Mouse (Mus musculus): ENCODE results near the gene Fam49a.
"Not testable (repeated sequence)": the region's sequence is repeated elsewhere in the genome, so short reads cannot be mapped to it uniquely, and the experiment has no call there.

The Fam49a gene

GRCm38 (mm10) chr12:12261987-12262971, at the start of gene Fam49a:
Fam49a (plus strand) TSS chr12:12262139.
- DNase-seq (ENCODE audit: extremely low spot score, low read depth, low spot score), result no peak

- DNase-seq (ENCODE audit: extremely low spot score, low read depth, low spot score), result no peak
These were observed 48.4 kb upstream of the Fam49a start for GRCm38 (mm10) chr12:12213536-12213935.

GRCm38 (mm10) chr12:12218947-12219346, 43.0 kb upstream of the Fam49a start:
- no peak for DNase-seq (ENCODE audit: extremely low spot score, low read depth, low spot score)

DNA sequence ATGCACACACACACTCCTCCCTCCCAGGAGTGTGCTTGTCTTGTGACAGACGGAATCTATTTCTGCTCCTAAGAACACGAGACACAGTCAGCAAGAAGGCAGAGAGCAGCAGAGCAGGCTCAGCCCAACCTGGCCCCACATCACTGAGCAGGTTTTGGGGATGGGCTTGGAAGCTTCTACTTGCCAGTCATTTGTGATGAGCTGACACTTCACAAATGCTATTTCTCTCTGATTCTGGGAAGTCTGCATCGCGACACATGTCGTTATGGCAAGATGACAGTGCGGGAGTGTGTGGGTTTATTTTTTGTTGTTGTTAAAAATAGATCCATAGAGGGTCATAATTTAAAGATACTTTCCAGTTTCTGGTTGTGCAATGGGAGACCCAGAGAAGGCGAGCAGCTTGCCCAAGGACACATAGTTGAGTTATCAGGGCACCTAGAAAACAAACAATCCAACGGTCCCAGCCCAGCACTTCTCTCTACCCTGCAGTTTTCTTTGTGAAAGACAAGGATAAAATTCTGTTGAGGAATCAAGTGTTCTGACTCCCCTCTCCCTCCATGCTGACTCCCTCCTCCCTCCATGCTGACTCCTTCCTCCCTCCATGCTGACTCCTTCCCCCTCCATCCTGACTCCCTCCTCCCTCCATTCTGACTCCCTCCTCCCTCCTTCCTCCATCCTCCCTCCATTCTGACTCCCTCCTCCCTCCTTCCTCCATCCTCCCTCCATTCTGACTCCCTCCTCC, 41.0 kb upstream of the Fam49a start:
- no peak for DNase-seq (ENCODE audit: extremely low spot score, low read depth, low spot score)

DNA sequence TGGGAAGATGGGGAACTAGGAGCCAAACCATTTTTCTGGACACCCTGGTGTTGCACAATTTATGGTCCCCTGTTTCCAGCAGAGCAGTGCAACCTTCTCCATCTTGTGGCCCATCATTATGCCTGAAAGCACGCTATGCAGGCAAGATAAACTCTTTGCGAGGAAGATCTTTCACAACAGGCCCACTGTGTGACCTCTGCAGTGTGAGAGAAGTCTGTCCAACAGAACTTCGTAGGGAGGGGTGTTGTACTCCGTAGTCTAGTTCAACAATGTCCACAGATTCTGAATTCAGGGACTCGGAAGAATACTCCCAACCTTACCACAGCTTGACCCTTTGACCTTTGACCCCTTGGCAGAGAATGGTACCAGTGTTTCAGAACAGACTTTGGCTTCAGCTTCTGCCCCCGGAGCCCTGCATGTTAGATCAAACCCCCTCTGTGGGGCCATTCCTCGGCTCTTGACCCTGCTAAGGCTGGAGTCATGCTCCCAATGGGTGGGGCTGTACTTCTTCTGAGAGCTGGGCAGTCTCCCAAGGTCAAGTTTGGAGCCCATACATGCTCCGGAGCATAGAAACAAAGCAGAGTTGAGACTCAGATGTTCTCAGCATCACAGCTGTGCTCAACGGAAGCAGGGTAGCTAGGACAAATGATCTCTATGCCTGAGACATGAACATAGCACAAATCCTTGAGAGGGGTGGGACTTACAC, 39.2 kb upstream of the Fam49a start:
- DNase-seq (ENCODE audit: extremely low spot score, low read depth, low spot score), result no peak

GRCm38 (mm10) chr12:12223336-12223735, 38.6 kb upstream of the Fam49a start:
- DNase-seq (ENCODE audit: extremely low spot score, low read depth, low spot score), result no peak

DNA sequence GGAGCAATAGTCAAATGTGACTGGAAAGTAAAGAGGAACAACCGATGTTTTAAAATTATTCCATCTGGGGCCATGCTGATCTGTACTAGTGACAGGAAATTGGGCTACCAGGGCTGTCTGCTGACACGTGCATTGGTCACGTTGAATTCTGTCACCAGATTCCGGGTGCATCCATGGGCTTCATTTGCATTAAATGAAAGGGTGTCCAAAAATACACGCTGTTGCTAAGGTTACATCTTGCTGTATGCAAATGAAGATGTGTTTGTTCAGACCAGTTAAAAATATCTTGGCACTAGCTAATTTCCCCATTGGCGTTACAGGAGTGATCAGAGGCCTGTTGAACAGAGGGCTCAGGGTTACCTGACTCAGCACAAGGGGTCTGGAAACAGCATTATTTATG, 36.2 kb upstream of the Fam49a start:
- DNase-seq (ENCODE audit: extremely low spot score, low read depth, low spot score), result no peak

DNA sequence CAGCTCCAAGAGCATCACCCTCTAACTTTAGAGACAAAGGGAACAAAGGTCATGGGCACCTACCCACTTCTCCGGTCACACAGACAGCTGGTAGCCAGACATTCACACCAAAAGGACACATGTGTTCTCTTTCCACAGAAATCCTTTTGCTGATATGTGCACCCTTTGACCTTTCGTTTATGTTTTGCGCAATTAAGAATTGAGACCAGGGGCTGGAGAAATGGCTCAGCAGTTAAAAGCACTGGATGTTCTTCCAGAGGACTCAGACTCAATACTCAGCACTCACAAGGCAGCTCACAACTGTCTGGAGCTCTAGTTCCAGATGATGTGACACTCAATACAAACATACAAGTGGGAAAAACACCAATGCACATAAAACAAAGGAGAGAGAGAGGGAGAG, 34.3 kb upstream of the Fam49a start:
- no peak for DNase-seq (ENCODE audit: extremely low spot score, low read depth, low spot score)

DNA sequence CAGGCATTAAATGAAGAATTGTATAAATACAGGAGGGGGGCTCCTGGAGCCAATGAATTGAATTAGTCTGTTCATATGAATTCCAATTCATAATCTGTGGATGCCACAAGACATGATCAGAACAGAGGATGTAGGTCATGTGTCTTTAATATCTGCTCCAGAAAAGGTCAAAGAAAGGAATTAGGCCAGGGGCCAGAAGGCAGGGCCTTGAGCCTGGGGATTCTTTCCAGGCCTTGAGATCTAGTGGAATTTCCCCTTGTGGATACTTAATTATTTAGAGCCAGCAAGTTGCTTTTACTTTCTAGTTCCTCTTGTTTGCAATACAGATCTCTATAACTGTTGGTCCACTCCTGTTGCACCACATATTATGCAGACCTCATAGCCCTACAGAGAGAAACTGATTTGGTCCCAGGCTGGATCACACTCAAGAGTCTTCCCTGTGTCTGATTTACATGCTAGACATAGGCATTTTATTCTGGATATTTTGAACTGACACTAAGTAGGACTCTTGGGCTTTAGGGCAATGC, 31.8 kb upstream of the Fam49a start:
- no peak for DNase-seq (ENCODE audit: extremely low spot score, low read depth, low spot score)

DNA sequence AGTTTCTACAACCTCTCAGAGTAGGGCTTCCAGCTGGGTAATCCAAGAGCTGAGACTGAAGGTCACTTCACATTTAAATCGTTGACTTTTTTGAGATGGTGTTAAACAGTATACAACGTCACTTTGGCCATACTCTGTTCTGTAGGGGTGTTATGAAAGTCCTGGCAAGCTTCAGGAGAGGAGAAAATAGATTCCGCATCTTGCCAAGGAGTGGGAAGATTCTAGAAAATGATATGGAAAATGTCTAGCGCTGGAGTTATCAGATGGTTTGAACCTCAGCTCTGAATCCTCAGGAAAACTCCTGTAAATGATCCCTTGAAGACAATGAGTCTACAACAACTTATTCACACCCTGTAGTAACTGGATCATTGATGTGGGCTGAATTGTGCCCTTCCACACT, 29.8 kb upstream of the Fam49a start:
- no peak for DNase-seq (ENCODE audit: extremely low spot score, low read depth, low spot score)

- no peak for DNase-seq (ENCODE audit: extremely low spot score, low read depth, low spot score)
These were observed 25.0 kb upstream of the Fam49a start for GRCm38 (mm10) chr12:12236978-12237377.

DNA sequence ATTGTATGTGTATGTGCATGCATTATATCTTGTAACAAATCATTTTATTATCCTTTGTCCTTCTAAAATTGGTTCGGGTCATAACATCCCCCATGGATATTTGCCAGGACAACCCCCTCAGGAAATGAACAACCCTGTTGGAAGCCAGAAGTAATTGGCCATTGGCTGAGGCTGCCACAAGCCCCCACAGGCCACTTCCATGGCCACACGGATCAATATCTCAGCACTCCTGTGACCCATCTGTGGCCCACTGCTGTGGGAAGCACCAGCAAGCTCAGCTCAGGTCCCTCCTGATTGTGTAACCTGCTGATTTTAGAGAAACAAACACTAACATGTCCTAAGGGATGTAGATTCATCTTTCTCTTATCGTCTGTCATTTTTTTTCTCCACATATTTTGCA, 22.4 kb upstream of the Fam49a start:
- DNase-seq (ENCODE audit: extremely low spot score, low read depth, low spot score), result no peak

DNA sequence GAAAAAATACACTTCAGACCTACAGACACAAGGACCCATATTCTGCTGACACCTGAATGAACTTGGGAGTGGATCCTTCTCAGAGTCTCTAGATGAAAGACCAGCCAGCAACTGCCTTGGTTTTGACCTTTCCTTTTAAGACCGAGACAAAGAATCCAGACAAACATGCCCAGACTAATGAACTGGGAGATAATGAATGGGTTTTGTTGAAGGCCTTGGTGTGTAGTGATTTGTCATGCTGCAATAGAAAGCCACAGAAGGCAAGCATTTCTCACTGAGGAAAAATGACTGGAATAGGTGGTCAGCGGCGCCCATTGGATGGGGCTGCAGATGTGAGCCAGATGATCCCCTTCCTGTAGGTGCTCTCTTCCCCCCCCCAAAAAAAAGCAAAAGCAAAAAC, 18.8 kb upstream of the Fam49a start:
- no peak for DNase-seq (ENCODE audit: extremely low spot score, low read depth, low spot score)

DNA sequence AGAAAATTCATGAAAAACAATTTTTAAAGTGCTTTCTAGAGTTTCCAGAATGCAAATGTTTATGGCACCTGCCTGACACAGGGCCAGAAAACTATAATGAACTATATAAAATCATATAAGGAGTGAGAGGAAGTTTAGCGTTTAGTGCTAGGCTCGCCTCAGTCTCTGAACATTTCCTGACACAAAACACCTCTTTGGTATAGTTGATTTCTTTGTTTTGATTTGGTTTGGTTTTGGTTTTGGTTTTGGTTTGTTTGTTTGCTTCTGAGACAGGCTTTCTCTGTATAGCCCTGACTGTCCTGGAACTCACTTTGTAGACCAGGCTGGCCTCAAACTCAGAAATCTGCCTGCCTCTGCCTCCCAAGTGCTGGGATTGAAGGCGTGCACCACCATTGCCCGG, 14.9 kb upstream of the Fam49a start:
- not testable (repeated sequence) for DNase-seq (ENCODE audit: extremely low spot score, low read depth, low spot score)

DNA sequence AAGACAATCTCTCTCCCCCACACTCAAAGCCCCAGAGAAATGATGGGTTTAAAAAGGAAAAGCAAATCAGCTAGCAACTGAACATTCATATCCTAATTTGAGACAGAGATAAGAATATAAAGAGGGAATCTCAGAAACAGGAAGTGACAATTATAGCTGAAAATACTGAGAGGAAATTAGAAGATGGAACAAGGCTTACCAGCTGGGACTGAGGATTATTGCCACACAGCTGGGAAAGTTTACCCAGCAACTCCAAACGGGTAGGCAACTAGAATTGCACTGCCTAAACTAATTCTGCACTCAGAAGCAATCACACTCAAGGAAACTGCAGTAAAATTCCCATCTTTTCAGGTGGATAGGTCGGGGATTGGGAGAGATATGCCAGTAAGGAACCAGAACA, 12.4 kb upstream of the Fam49a start:
- no peak for DNase-seq (ENCODE audit: extremely low spot score, low read depth, low spot score)

- no peak for DNase-seq (ENCODE audit: extremely low spot score, low read depth, low spot score)
These were observed 8.4 kb upstream of the Fam49a start for GRCm38 (mm10) chr12:12253526-12253925.

DNA sequence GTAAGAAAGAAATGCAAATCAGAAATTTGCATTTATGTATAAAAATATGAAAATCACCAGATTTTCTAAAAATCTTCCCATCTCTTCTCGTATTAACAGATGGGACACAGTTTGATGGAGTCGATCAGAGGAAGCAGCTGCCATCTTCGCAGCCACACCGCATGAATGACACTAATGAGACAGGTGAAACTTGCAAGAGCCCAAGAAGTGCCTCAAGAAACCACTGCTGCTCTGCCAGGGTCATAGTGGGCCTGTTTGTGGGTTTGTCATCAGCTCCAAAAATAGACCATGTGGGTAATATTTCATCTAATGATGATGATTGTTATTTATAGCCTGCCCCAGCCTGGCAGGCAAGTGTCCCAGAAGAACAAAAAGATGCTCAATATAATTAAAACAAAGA, 7.8 kb upstream of the Fam49a start:
- DNase-seq (ENCODE audit: extremely low spot score, low read depth, low spot score), result no peak

DNA sequence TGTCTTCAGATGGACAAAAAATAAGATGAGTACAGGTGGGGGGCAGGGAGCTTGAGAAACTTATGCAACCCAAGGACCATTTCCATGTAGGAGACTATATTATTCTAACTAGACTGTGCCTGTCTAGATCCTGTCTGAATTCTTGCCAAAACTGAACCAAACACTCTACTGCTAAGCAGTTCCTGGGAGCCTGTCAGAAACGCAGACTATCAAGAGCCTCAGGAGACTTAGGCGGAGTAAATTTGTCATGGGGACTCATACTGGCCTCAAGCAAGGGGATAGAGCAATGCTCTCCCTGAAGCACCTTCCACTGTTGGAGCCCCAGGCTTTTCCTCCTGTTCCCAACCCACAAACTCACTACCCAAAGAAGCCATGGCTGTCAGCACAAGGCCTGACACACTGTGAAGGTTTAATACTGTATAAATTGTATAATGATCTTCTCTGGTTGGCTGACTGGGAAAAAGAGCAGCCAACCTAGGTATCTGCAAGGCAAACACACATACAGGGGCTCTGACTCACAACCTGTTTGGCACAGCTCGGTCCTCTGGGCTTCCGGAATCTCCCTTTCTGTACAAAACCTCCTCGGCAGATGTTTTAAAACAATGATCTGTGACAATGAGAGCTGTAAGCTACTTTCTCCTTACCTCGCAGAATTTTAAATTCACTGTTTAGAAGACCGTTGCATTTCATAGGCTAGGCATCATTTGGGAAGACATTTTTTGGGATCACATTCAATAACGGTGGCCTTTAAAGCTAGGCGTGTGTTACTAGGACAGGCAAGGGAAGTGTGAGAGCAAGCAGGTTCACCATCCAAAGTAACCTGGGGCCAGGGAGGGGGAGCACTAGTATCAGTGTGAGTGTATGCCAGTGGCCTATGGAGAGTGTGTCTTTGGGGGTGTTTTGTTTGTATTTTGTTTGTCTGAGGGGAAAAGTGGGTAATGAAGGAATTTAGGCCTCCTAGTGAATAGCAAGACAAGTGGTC, 669 bp upstream of the Fam49a start:
- DNase-seq (ENCODE audit: extremely low spot score, low read depth, low spot score), result no peak

DNA sequence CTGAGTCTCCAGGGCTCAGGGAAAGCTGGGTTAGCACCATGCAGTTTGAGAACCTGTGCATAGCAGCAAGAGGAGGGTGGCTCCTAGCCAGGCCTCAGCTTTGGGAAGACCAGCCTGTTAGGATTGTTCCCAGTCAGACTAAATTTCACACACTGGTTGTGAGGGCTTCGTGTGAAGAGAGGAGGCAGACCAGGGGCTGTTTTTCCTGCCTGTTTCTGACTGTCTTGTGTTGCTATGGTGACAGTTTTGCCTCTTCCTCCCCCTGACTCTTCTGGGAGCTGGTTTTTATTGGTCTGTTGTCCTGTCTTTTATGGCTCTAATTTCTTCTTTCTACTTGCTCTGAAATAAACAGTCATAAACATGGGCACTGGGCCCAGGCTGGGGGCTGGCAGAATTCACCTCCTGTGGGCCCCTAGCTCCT, 1.4 kb downstream of the Fam49a start:
- no peak for DNase-seq (ENCODE audit: extremely low spot score, low read depth, low spot score)

DNA sequence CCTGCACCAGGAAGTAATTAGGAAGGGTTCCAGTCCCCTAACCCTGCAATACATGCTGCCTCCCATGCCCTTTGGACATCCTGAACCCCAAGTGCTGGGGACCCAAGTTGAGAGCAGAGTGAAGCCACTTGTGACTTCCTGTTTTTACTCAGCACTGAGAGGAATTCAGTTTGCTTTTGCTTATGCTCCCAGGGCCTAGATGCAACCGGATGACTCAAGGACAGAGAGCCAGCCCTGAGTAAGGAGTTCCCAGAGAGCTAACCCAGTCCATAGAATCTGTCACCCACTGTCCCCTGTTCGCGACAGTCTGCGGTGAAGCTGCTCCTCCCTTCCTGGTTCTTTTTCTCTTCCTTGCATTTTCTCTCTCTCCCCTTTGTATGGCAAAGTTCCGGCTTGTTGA, 2.2 kb downstream of the Fam49a start:
- DNase-seq (ENCODE audit: extremely low spot score, low read depth, low spot score), result no peak
